Mouse (Mus musculus) embryonic stem cell, embryonic (primary cell): ENCODE results near the gene Jarid2.
"Not testable (repeated sequence)": the region's sequence is repeated elsewhere in the genome, so short reads cannot be mapped to it uniquely, and the experiment has no call there.

Source experiments
- CTCF ChIA-PET, 4 experiments: fragments of 300-600 bp in 2 of 4; fragments of 350-600 bp in 2 of 4; sonication (Branson Sonifier 250); formaldehyde crosslinking; loops; one replicate each; lab custom pipeline; 2022; ENCODE audit warnings: inconsistent platforms in 2 of 4; lab: Charles Lee
- POLR2A ChIA-PET, 4 experiments: fragments of 300-600 bp in 2 of 4; fragments of 350-600 bp in 2 of 4; sonication (Branson Sonifier 250); formaldehyde crosslinking; loops; one replicate each; lab custom pipeline; 2022; ENCODE audit warnings: antibody characterized with exemption in 4 of 4, inconsistent platforms in 1 of 4; lab: Charles Lee

Gene Jarid2

GRCm38 (mm10) chr13:44837445-44837844, 108.2 kb downstream of the Jarid2 start:
- ChIA-PET POLR2A (interaction anchor here in 2 of 4 experiments (0.5 to 0.8 kb wide), 4 partner anchors 11 to 463 kb away, joined by 3 to 8 read pairs (median 3); no protein-coding TSS in a partner anchor), CTCF (interaction anchor here in 1 of 4 experiments (0.7 kb wide), 1 partner anchor 9 kb away, joined by 4 read pairs; no protein-coding TSS in a partner anchor)

DNA sequence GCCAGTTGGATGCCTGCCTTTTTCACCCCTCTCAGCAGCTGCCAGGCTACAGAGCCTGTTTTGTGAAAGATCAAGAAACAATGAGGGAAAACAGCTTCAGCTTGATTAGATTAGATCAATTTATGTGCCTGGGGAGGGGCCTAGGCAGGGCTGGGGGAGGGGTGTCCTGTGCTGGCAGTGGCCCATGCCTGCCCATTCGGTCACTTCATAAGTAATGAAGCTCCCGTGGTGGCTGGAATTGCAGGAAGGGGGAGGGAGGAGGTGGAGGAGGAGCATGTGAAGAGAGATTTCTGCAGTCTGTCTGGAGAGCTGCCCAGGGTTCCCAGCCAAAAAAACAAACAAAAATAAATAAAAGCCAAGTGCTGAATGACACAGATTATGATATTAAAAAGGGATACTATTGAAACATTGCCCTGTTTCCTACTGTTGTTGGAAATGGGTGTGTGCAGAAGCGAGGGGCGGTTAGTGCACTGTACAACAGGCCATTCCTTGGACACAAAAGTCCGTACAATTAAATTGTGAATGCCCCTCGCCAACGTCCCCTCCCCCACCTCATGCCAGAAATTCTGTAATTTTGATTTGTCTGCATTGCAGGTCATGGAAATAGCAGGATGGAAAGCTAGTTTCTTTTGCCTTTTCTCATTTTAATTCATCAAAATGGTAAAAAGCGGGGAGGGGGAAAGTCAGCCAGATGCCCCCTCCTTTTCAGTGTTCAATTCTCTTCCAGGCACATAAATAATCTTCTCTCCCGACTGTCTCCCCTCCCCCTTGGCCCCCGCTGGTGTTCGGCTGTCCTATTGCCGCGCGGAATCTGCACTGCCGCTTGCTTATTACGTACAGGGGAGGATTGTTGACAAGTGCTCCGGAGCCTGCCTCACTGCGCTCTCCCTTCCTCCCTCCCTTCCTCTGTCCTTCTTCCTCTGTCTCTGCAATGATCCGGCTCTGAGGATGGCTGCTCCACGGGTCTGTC, 110.9 kb downstream of the Jarid2 start:
- CTCF ChIA-PET: interaction anchor here in 1 of 4 experiments (1.1 kb wide), 1 partner anchor 14 kb away, joined by 3 read pairs; no protein-coding TSS in a partner anchor
- POLR2A ChIA-PET: interaction anchor here (0.6 to 3.0 kb wide), 19 partner anchors 8 to 292 kb away, joined by 3 to 14 read pairs (median 4); no protein-coding TSS in a partner anchor

GRCm38 (mm10) chr13:44851426-44851825, 122.2 kb downstream of the Jarid2 start:
- ChIA-PET POLR2A (interaction anchor here in 2 of 4 experiments (1.2 to 6.3 kb wide), 3 partner anchors 11 to 27 kb away, joined by 3 to 23 read pairs (median 4); no protein-coding TSS in a partner anchor), CTCF (no interaction called here)

DNA sequence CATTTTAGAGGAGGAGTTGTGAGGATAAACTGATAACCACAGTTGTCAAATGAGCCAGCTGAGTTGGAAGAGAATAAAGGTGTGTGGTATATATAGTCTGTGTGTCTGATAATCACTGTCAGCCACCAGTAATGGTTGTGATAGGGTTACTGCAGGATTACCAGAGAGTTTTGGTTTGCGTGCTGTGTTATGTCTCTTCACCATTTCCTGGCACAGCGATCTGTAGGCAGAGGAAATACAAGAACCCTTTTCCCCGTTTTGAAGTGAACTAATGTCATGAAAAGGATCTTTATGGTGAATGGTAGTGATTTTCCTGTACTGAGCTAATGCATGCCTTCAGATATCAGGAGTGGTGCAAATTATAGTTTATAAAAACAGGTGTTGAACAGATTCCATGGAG, 122.8 kb downstream of the Jarid2 start:
- CTCF ChIA-PET: no interaction called here
- POLR2A ChIA-PET: interaction anchor here in 2 of 4 experiments (1.2 to 6.3 kb wide), 3 partner anchors 11 to 26 kb away, joined by 3 to 23 read pairs (median 4); no protein-coding TSS in a partner anchor

DNA sequence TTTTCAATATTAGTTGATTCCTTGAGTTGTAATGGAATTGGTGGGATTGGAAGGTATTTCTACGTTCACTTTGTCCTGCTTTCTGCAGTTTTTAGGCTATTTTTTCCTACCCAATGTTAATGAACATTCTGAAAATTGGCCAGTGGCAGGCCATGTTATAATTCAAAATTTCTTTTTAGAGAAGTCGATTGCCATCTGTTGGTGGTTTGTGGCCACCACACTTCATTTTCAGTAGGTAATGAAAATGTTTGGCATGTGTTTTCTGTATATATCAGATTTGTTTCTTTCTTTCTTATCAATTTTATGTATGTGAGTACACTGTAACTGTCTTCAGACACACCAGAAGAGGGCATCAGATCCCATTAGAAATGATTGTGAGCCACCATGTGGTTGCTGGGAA, 136.3 kb downstream of the Jarid2 start:
- POLR2A ChIA-PET: no interaction called here
- CTCF ChIA-PET: no interaction called here

DNA sequence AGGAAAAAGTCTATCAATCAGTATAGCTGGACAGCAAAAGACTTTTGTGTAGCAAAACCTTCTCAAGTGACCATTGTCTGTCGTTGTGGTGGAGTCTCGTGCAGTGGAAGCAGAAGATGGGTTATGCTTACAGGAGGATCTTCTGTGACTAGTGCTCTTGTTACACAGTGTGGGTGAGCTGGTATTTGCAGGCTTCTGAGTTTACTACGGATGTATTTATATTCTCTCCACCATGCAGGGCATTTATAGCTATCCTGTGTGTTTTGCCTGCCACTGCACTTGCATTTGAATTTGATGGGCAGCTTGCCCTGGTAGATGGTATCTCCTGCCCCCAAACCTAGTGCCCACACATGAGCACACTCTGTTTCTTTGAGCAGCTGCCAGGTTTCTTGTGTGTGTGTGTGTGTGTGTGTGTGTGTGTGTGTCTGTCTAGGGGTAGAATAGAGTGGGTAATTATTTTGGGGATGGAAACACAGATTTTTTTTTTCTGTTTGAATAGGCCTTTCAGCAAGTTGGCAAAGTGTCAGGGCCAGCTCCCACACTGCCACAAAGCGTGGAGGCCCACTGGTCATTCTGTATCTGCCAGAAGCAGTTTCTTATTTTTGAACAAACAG, 138.9 kb downstream of the Jarid2 start:
- POLR2A ChIA-PET: interaction anchor here in 2 of 4 experiments (0.6 to 3.2 kb wide), 10 partner anchors 8 to 157 kb away, joined by 3 to 12 read pairs (median 4); no protein-coding TSS in a partner anchor

DNA sequence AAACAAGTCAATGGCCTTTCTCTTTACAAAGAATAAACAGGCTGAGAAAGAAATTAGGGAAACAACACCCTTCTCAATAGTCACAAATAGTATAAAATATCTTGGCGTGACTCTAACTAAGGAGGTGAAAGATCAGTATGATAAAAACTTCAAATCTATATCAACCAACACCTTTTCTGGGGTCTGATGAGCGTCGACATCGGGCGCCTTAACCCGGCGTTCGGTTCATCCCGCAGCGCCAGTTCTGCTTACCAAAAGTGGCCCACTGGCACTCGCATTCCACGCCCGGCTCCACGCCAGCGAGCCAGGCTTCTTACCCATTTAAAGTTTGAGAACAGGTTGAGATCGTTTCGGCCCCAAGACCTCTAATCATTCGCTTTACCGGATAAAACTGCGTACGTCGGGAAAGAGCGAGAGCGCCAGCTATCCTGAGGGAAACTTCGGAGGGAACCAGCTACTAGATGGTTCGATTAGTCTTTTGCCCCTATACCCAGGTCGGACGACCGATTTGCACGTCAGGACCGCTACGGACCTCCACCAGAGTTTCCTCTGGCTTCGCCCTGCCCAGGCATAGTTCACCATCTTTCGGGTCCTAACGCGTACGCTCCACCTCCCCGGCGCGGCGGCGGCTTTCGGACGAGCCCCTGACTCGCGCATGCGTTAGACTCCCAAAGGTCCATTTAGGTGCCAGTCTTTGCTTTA, 140.3 kb downstream of the Jarid2 start:
- POLR2A ChIA-PET: interaction anchor here in 2 of 4 experiments (0.6 to 3.2 kb wide), 7 partner anchors 10 to 1012 kb away, joined by 3 to 12 read pairs (median 4); no protein-coding TSS in a partner anchor
- CTCF ChIA-PET: not testable (repeated sequence)

More for the DNA sequence above, 138.9 kb downstream of the Jarid2 start:
- CTCF ChIA-PET: interaction anchor here in 1 of 4 experiments (0.5 to 0.6 kb wide), 2 partner anchors 150 to 286 kb away, joined by 3 read pairs; no protein-coding TSS in a partner anchor

DNA sequence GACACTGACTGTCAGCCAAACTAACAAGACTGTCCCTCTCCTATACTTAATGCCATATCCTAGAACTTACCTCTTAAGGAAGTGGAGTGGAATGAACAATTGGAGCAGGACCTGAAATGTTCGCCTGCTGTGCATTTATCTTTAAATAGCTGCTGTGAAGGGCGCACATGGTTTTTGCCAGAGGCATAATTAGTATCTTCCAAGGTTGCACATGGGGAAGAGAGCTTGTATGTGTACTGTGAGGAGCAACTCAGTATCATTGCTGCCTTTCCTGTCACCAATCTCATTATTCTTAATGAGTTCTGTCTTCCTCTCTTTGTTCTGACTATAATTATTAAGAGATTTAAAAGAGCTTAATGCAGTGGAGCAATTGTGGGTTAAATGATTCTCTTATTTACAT, 147.5 kb downstream of the Jarid2 start:
- CTCF ChIA-PET: no interaction called here
- POLR2A ChIA-PET: interaction anchor here in 1 of 4 experiments (0.8 to 3.1 kb wide), 4 partner anchors 13 to 22 kb away, joined by 3 to 9 read pairs (median 4); no protein-coding TSS in a partner anchor

GRCm38 (mm10) chr13:44881001-44881400, 151.7 kb downstream of the Jarid2 start:
- POLR2A ChIA-PET: interaction anchor here in 1 of 4 experiments (0.9 kb wide), 2 partner anchors 9 to 10 kb away, joined by 3 read pairs; no protein-coding TSS in a partner anchor
- CTCF ChIA-PET: no interaction called here

GRCm38 (mm10) chr13:44886221-44886620, 156.9 kb downstream of the Jarid2 start:
- CTCF ChIA-PET: no interaction called here
- POLR2A ChIA-PET: interaction anchor here in 1 of 4 experiments (2.6 kb wide), 1 partner anchor 14 kb away, joined by 12 read pairs; no protein-coding TSS in a partner anchor

DNA sequence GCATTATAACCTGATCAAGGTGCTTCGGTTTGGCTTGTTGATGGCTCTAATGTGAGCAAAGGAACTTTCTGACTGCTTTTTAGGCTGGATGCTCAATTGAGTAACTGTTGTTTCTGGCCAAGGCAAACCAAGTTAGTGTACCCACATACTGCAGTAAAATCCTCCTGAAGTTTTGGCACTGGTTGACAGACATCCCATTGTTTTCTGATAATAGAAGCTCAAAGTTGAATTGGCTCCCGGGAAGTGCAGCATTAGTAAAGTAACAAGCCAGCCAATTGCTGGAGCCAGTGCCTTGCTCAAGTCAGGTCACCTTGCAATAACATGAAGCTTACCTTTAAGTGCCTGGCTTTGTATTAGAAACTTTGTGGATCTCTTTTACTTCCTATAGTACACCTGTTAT, 161.3 kb downstream of the Jarid2 start:
- POLR2A ChIA-PET: interaction anchor here in 2 of 4 experiments (0.6 to 1.9 kb wide), 9 partner anchors 8 to 288 kb away, joined by 3 to 9 read pairs (median 3); no protein-coding TSS in a partner anchor
- CTCF ChIA-PET: no interaction called here

DNA sequence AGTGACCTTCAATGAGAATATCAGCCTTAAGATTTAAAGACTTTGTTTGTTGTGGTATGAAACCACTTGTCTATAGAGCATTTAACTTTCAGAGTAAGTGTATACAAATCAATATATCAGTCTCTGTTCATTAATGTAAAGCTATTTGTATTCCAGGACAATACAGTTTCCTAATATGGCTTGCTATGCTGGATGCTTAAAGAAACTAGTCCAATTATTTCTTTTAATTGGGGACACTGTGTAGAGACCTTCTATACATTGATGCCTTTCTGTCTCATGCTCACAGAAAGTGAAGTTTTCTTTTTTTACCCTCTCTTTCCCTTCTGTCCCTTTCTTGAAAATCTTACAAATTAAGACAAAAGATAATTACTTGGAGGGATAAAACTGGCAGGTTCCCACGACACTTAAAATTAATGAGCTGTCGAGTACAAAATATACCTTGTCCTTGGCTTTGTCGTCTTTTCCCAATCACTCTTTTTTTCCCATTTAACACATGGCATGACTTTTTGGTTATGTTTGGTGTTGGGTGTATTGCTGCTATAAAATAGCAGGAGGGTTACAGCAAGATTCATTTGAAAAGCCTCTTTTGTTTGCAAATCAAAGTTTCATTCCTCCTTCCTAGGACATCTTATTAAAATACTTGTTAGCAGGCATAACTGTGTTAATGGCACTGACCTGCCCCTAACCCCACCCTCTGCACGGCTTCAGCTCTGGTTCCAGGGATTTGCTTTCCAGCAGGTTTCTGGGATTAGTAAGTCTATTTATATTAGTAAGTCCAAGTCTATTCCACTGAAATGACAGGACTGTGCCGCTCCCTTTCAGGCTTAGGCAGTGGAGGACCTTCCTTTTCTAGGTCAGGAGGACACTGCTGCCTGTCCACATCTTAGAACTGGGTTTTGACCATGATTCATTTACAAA, 162.8 kb downstream of the Jarid2 start:
- ChIA-PET POLR2A (interaction anchor here in 1 of 4 experiments (0.5 to 1.2 kb wide), 6 partner anchors 11 to 1473 kb away, joined by 3 to 5 read pairs (median 4); no protein-coding TSS in a partner anchor), CTCF (no interaction called here)

- CTCF ChIA-PET: no interaction called here
- POLR2A ChIA-PET: interaction anchor here in 1 of 4 experiments (1.0 to 2.0 kb wide), 6 partner anchors 10 to 23 kb away, joined by 3 to 8 read pairs (median 4); no protein-coding TSS in a partner anchor
Measured at GRCm38 (mm10) chr13:44896211-44896610, 166.9 kb downstream of the Jarid2 start.

DNA sequence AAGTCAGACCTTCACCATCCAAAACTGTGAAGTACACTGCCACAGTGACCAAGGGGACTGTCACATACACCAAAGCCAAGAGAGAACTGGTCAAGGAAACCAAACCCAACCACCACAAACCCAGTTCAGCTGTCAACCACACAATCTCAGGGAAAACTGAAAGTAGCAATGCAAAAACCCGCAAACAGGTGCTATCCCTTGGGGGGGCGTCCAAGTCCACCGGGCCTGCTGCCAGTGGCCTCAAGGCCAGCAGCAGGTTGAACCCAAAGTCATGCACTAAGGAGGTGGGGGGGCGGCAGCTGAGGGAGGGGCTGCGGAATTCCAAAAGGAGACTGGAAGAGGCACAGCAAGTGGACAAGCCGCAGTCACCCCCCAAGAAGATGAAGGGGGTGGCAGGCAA, 173.0 kb downstream of the Jarid2 start:
- POLR2A ChIA-PET: interaction anchor here in 2 of 4 experiments (0.6 to 1.8 kb wide), 4 partner anchors 11 to 842 kb away, joined by 3 to 5 read pairs (median 4); no protein-coding TSS in a partner anchor

DNA sequence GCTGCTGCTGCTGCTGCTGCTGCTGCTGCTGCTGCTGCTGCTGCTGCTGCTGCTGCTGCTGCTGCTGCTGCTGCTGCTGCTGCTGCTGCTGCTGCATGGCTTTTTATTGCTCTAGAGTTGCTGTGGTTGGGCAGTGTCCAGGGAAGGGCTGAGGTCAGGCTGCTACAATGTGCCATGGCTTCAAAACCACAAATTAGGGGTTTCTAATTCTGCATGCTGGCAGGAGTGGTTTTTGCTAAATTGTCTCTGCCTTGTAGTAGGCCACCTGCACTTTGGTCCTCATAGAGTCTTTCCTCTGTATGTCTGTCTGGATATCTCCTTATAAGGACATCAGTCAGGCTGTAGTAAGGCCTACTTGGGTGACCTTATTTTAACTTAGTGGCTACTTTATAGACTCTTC, 174.1 kb downstream of the Jarid2 start:
- POLR2A ChIA-PET: interaction anchor here in 2 of 4 experiments (0.8 to 4.7 kb wide), 6 partner anchors 11 to 96 kb away, joined by 3 to 26 read pairs (median 4); no protein-coding TSS in a partner anchor
- CTCF ChIA-PET: no interaction called here

More for the DNA sequence above, 173.0 kb downstream of the Jarid2 start:
- CTCF ChIA-PET: interaction anchor here in 1 of 4 experiments (0.6 kb wide), 1 partner anchor 40 kb away, joined by 4 read pairs; no protein-coding TSS in a partner anchor

DNA sequence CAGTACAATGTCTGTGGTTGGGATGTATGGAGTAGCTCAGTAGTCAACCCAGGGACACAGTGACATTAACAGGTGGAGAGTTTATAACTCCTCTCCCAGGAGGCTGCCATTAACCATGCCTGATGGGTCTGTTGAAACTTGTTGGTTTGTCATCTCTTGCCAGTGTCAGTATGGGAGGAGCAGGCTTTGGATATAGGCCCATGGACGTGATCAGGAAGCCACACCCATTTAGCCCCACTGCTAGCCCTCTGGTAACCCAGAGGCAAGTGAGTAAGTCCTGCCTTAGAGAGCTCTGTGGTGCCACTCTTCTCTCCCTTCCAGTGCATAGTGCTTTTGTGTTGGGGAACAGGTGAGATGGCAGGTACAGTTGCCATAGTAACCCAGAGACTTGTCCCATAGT, 175.0 kb downstream of the Jarid2 start:
- ChIA-PET CTCF (interaction anchor here in 1 of 4 experiments (0.9 kb wide), 1 partner anchor 12 kb away, joined by 3 read pairs; no protein-coding TSS in a partner anchor), POLR2A (interaction anchor here in 2 of 4 experiments (0.6 to 4.7 kb wide), 4 partner anchors 10 to 253 kb away, joined by 5 to 26 read pairs (median 10); no protein-coding TSS in a partner anchor)
